Mouse (Mus musculus) megakaryocyte progenitor cell, adult 5-6 weeks (primary cell): ENCODE data around the gene Etl4. TPM values are rescaled to one million over a fixed set of nuclear protein-coding genes. Genes with fewer than 3 reads are reported as not detected.
A peak's percentile ranks its signal among the peaks of the same experiment; 100 is the strongest.
"Not testable (repeated sequence)": the region's sequence is repeated elsewhere in the genome, so short reads cannot be mapped to it uniquely, and the experiment has no call there.

Source experiments
- ATAC-seq: replicated peaks from 2 replicates; pipeline ENCODE4 v1.8.0; 2016; ENCODE audit warnings: mild to moderate bottlenecking, moderate TSS enrichment, inconsistent platforms; ENCODE audit not compliant: poor library complexity
- total RNA-seq, 2 experiments: library from RNA; stranded (forward) in 1 of 2; stranded (reverse) in 1 of 2; fragments of 157-497, 149-512 nt in 1 of 2; fragments of 200-1000 nt in 1 of 2; gene quantifications; 2 replicates each; pipeline versions ENCODE4 v1.2.3 to v1.2.4; 2015 to 2017

The Etl4 gene
- total RNA-seq, 2 experiments from 2014 or later: 0.30 TPM; not detected in 1

DNA sequence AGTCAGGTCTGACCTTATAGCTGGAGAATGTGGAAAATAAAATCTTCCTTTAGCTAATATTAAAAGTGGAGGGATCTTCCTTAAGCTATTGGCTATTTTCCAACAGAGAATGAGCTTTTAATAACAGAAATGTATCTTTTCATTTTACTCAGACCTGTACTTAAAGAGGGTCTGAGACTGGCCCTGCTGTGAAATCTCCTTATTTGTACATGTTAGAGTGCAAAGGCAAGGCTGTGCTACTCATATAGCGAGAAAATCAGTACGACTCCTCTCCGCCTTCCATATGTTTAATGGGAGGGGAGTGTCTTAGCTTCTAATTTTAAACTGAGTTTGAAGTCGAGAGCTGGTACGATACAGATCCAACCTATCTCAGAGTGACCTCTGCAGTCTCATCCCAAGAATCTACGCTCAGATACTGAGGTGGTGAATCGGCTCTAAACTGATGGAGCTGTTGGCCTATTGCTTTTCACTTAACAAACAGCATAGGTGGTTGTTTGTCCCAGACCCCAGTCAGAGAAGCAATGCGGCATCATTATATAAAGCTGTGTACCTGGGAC is 719.7 kb downstream of the Etl4 start:
- ATAC-seq: no peak

- ATAC-seq: no peak
Observed at GRCm38 (mm10) chr2:20638604-20639003, 729.0 kb downstream of the Etl4 start.

DNA sequence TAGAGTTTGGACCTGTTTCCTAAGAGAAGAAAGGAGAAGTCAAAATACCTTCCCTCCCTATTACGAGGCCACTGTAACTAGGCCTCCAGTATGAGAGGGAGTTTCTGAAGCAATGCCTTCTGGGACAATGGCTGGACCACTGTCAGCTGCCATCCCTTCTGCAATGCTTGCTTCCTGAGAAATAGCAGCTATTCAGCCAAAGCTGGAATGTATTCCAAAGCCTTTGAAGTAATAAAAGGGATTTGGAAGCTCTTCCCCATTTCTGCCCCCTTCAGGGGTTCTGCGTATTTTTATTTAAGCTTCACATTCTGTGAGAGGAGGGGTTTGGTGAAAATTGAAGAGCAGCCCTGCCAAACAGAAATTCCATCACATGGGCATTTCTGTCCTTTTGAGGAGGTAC is 730.1 kb downstream of the Etl4 start:
- ATAC-seq: no peak

- ATAC-seq: no peak
Observed at GRCm38 (mm10) chr2:20642818-20643217, 733.2 kb downstream of the Etl4 start.

GRCm38 (mm10) chr2:20649817-20650216 is 740.2 kb downstream of the Etl4 start:
- no peak for ATAC-seq

DNA sequence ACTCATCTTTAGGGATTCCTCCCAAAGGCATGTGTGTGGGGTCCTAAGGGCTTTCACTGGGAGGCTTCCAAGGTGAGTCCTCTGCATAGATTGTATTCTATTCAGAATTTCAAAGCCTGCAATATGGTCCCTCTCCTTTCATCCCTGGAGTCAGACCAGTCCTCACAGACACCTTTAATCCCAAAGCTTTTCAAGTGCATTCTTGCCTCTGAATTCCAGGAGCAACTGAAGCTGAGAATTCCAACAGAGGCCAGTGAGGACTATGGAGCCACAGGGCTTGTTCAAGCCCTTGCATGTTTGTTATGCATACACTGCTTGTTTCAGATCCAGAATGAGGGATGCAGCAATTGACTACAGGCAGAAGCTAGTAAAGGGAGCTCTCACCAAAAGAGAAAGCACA is 743.5 kb downstream of the Etl4 start:
- ATAC-seq: no peak

DNA sequence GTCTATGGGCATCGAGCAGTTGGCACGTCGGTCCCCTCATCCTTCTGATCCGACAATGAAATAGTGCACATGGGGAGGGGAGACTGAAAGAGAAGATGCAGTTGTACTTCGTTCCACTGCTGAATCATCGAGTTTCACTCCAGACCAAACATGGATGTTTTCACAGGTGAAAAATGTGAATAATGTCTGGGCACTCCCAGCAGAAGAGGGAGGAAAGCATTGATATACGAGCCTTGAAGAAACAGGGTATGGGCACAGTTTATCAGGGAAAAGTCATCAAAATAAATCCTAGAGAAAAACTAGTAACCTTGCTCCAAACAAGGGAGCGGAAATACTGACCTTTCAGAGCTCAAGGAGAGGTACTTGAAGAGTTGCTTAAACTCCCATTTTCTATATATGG is 744.5 kb downstream of the Etl4 start:
- ATAC-seq: no peak

DNA sequence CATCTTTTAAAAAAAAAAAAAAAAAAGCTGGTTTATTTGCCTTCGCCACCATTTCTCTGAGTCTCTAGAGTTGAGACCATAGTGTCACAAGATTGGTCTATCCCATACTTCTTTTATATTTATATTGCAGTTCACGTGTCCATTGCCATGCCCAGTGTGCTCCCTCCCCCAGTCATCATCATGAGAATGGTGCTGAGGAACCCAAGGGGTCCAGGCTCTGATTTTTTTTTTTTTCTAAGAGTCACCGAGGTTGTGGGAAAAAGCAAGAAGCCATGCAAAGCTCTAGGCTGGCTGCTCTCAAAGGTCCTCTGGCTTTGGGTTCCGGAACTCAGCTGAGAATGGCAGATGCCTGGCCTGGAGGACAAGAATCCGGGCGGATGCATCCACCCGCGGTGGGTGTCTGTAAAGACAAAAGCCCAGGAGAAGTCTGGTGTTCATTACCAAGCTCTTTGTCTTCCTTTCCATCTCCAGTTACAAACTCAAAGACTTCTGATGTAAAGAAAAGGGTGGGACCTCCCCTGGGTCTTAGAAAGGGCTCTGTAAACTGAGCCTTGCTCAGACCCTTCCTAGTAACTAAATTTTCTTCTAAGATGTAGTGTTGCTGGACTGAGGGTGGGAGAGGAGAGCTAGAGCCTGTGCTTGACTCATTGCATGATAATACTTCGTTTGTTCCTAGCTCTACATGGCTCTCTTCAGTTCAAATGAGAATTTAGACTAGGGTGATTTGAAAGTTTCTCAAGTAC is 745.2 kb downstream of the Etl4 start:
- ATAC-seq: no peak

GRCm38 (mm10) chr2:20655341-20655612 is 745.7 kb downstream of the Etl4 start:
- ATAC-seq: no peak

- no peak for ATAC-seq
Observed at GRCm38 (mm10) chr2:20657856-20658255, 748.3 kb downstream of the Etl4 start.

DNA sequence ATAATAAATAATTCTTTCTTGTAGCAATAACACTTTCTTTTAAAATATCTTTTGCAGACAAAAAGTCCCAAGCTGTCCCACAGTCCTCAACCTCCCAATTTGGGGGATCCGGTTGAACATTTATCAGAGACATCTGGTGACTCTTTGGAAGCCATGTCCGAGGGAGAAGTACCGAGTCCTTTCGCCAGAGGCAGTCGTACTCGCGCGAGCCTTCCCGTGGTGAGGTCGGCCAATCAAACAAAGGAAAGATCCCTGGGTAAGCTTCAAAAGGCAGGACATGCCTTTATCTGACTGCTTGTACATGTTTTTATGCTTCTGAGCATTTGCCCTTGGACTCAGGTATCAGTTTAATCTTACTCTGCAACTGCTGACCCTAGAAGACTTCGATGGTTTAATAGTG is 752.3 kb downstream of the Etl4 start:
- ATAC-seq: no peak

- ATAC-seq: no peak
Observed at GRCm38 (mm10) chr2:20662696-20663095, 753.1 kb downstream of the Etl4 start.

DNA sequence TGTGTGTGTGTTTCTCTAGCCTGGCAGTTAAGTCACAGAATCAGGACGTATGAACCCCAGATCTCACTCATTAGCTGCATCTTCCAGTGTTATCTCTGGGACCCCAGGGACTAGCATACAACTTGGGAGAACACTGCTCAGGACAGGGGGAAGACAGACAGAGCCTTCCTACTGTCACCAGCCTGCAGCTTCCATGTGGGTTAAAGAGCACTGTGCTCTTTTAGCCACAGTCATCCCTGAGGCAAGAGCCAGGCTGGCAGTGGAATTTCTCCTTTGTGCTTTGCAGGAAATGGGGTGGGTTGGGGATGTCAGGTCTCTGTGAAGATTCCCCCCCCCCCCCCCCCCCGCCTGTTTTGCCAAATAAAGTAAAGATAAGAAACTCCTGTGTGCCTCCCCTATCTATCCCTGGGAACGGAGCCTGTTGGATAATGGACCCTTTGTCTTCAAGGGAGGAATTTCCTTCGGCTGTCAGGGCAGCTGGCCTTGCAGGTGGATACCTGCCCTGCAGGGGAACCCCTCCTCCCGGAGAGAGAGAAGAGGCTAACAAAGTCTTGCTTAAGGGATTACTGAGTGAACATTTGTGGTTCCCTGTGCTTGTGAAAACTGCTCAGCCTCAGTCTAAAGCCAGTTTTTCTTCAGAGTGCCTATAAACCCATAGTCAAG is 755.9 kb downstream of the Etl4 start:
- ATAC-seq: no peak

GRCm38 (mm10) chr2:20666051-20666478 is 756.5 kb downstream of the Etl4 start:
- peak; percentile 48 for ATAC-seq

DNA sequence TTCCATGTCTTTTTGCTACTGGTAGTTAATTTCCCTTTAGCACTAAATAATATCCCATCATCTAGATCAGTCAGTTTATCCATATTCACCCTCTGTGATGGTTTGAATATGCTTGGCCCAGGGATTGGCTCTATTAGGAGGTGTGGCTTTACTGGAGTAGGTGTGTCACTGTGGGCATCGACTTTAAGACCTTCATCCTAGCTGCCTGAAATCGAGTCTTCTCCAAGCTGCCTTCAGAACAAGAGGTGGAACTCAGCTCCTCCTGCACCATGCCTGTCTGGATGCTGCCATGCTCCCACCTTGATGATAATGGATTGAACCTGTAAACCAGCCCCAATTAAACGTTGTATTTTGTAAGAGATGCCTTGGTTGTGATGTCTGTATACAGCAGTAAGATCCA is 758.3 kb downstream of the Etl4 start:
- no peak for ATAC-seq

DNA sequence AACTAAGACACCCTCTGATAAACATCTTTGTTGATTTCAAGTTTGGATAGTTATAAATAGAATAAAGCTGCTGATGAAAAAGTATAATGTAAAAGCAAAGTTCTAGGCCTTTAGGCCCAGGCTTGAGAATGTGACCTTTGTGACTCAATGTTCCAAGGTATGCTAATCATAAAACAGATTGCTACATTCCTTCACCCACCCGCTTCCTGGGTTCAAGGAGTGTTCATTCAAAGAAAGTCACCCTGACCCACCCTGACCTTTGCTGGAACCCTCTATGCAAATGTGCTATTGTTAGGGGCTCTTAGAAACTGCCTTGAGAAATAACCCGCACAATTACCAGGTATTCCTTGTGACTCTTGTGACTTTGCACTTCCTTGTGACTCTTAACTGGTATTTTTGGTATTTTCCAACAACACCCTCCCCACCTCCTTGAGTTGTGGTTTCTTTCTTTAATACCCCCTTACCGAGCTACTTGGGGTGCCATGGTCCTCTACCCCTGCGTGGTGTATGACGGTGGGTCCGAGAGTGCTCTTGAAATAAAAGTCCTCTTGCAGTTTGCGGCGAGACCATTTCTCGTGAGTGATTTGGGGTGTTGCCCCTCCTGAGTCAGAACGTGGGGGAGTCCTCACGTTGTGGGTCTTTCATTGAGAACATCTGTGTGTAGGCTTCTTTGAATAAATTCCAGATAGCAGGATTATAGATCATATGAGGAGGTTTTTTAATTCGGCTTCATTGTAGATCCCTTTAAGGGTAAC is 758.9 kb downstream of the Etl4 start:
- ATAC-seq: not testable (repeated sequence)

DNA sequence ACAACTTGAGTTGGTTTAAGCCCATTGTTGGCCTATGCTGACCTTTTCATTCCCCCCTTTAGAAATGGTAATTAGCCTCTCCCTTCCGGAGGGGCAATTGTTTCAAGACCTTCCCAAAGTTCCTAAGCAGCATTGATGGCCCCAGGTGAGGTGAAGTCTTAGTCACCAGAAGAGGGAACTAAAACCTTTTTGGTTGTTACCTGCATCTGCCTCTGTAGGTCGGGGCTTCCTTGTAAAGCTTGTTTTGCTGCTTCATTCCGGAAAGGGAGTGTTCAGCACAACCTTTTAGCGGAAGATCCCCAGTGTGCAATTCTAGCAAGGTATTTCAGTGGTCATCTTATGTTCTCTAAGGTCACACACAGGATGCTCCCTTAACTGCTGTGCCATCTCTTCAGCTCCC is 759.8 kb downstream of the Etl4 start:
- ATAC-seq: no peak

- no peak for ATAC-seq
Observed at GRCm38 (mm10) chr2:20671546-20672255, 762.1 kb downstream of the Etl4 start.

- no peak for ATAC-seq
Observed at GRCm38 (mm10) chr2:20672281-20672680, 762.7 kb downstream of the Etl4 start.

GRCm38 (mm10) chr2:20672803-20673603 is 763.4 kb downstream of the Etl4 start:
- peak; percentile 85 for ATAC-seq
